Mouse (Mus musculus): ENCODE data around the gene Cbx5.
"Not testable (repeated sequence)": the region's sequence is repeated elsewhere in the genome, so short reads cannot be mapped to it uniquely, and the experiment has no call there.

Cbx5 gene

GRCm38 (mm10) chr15:103250195-103250740 is 10.7 kb upstream of the Cbx5 start:
- peak; percentile 78 for DNase-seq

GRCm38 (mm10) chr15:103249511-103249910 is 9.9 kb upstream of the Cbx5 start:
- DNase-seq, result not testable (repeated sequence)

- DNase-seq, result no peak
Measured at GRCm38 (mm10) chr15:103248401-103249313, 9.0 kb upstream of the Cbx5 start.

- DNase-seq, result no peak
Measured at GRCm38 (mm10) chr15:103247782-103248400, 8.3 kb upstream of the Cbx5 start.

GRCm38 (mm10) chr15:103247078-103247781 is 7.6 kb upstream of the Cbx5 start:
- DNase-seq, result no peak

GRCm38 (mm10) chr15:103245616-103246015 is 6.0 kb upstream of the Cbx5 start:
- DNase-seq, result no peak

GRCm38 (mm10) chr15:103242885-103243284 is 3.3 kb upstream of the Cbx5 start:
- DNase-seq, result peak; percentile 12

GRCm38 (mm10) chr15:103241071-103242018 is 1.7 kb upstream of the Cbx5 start:
- DNase-seq, result not testable (repeated sequence)

- DNase-seq, result peak; percentile 90
Measured at GRCm38 (mm10) chr15:103240160-103241028, 778 bp upstream of the Cbx5 start, which contains the start of gene Hnrnpa1. TSS of gene Hnrnpa1 (plus strand) at chr15:103240432.

GRCm38 (mm10) chr15:103239130-103239684 is 409 bp downstream of the Cbx5 start:
- DNase-seq, result peak; percentile 90

GRCm38 (mm10) chr15:103237295-103237694 is 2.3 kb downstream of the Cbx5 start:
- DNase-seq, result no peak

GRCm38 (mm10) chr15:103233119-103233518 is 6.5 kb downstream of the Cbx5 start:
- DNase-seq, result no peak

- no peak for DNase-seq
Measured at GRCm38 (mm10) chr15:103228904-103229303, 10.7 kb downstream of the Cbx5 start.

- DNase-seq, result no peak
Measured at GRCm38 (mm10) chr15:103227572-103227971, 12.0 kb downstream of the Cbx5 start.

- no peak for DNase-seq
Measured at GRCm38 (mm10) chr15:103227022-103227421, 12.6 kb downstream of the Cbx5 start.

- DNase-seq, result no peak
Measured at GRCm38 (mm10) chr15:103224161-103224560, 15.5 kb downstream of the Cbx5 start.

- DNase-seq, result no peak
Measured at GRCm38 (mm10) chr15:103221386-103221785, 18.2 kb downstream of the Cbx5 start.

- DNase-seq, result no peak
Measured at GRCm38 (mm10) chr15:103220785-103221184, 18.8 kb downstream of the Cbx5 start.

- no peak for DNase-seq
Measured at GRCm38 (mm10) chr15:103216052-103216451, 23.6 kb downstream of the Cbx5 start.

Measured in thymus, postnatal 25 days (tissue).